In the genomic region with DNA sequence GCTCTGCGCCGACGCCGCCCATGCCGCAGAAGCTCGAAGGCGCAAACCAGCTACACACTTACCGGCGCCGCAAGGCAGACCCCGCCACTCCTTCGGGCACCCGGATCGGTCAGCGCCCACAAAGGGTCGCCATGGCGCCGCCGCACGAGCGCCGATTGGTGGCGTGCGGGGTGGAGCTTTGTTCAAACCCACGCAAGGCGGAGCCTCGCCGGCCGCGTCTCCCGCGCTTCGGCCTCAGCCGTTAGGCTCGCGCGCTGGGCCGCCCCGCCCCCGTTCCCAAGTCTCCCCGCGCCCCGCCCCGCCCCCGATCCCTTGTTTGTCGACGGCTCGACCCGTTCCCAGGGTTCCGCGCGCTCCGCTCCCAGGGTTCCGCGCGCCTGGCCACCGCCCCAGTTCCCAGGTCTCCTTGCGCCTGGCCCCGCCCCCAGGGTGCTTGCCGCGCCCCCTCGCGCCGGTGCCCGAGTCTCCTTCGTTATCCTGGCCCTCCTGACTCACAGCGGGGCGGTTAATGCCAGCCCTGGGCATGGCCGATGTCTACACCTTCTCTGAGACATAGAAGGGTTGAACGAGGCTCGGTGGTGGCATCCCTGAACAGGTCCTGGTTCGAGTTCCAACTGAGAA, we compare ENCODE assay signal across 8 mouse cellular contexts. TPM values are rescaled to one million over a fixed set of nuclear protein-coding genes. Genes with fewer than 3 reads are reported as not detected.
DNase-seq lines count a peak whose midpoint lies in the region; ATAC-seq lines count a peak whose summit lies in the region.

A gene (minus strand): TSS at position 180 of the 621 bp plus-strand sequence.

- WGBS in intestine, embryonic 14.5 days: under 1% methylated on average over 65 of the region's 72 CpGs

- H3K27ac ChIP-seq in intestine, embryonic 14.5 days (ENCODE audit: low read depth): peak within 1 kb of the TSS; percentile 90

- peaks cover 33% of the 10 kb centered on the region for H3K36me3 ChIP-seq in intestine, embryonic 14.5 days (ENCODE audit: control insufficient read depth, insufficient read depth, low read length)

- H3K27me3 ChIP-seq in intestine, embryonic 14.5 days (replicated peaks; ENCODE audit: control insufficient read depth, insufficient read depth, low read length): no peaks in the 10 kb centered on the region

- no peaks in the 10 kb centered on the region for H3K9me3 ChIP-seq in intestine, embryonic 14.5 days (ENCODE audit: control insufficient read depth, low read length)

- intact Hi-C loops in left cerebral cortex, postnatal 14 days (cut with DNase I): loop anchor here (2.0 kb wide), 1 partner anchor 21 kb away; a partner anchor contains a TSS

- H3K9ac ChIP-seq in intestine, embryonic 14.5 days (ENCODE audit: low read length): peak within 1 kb of the TSS; percentile 97

- peak; percentile 99 for DNase-seq in adrenal gland, adult (ENCODE audit: inconsistent age in 2 of 2, low spot score in 1 of 2)
- DNase-seq in embryo, embryonic 10.5 days (ENCODE audit: low spot score): peak; percentile 99
- peak; percentile 98 for DNase-seq in gastrocnemius, postnatal 25 days
- peak; percentile 97 for DNase-seq in intestine, embryonic 14.5 days (ENCODE audit: low spot score)
- peak; percentile 97 to 98 for DNase-seq in left cerebral cortex, postnatal 14 days (ENCODE audit: low spot score in 2 of 2)
- peak; percentile 97 for DNase-seq in mesoderm, embryonic 11.5 days (ENCODE audit: low read depth, low spot score)
- DNase-seq in right cerebral cortex, postnatal 36 days (ENCODE audit: low spot score in 2 of 2): peak; percentile 95 to 96
- DNase-seq in yolk sac, embryonic 10.5 days (ENCODE audit: low spot score): peak; percentile 99

- H3K4me3 ChIP-seq in intestine, embryonic 14.5 days (ENCODE audit: low read depth, low read length): peak within 1 kb of the TSS; percentile 99

- H3K4me2 ChIP-seq in intestine, embryonic 14.5 days (ENCODE audit: low read length): peak within 1 kb of the TSS; percentile 73

- peak; percentile 97 for ATAC-seq in intestine, embryonic 14.5 days (replicated peaks; ENCODE audit: low FRiP score, low TSS enrichment, low read depth)

- H3K4me1 ChIP-seq in intestine, embryonic 14.5 days (replicated peaks; ENCODE audit: control insufficient read depth, insufficient read depth, low read length): peaks cover 29% of the 10 kb centered on the region

RNA-seq across cellular contexts. Expression of the gene that starts here (rescaled TPM):
- total RNA-seq in gastrocnemius, postnatal 25 days (2021): 1 to 10 TPM; 3.4 to 3.5 TPM
- 116 and 126 TPM in 2 replicates for polyA plus RNA-seq in intestine, embryonic 14.5 days (2014; fragmentation: Nextera tagmentation; extraction: Ambion mirVana)
- total RNA-seq in left cerebral cortex, postnatal 14 days (2021): 1 to 10 TPM; 9.7 to 9.8 TPM

Comparison
In these comparisons a context has a peak if more than half of its experiments do, and no peak if none do; other contexts are left out.
1. Peak in every context shown above with its lines: DNase-seq, ATAC-seq, H3K4me3 ChIP-seq and H3K27ac ChIP-seq.